Mouse (Mus musculus) monocyte, adult 5-6 weeks (primary cell): ENCODE data around the gene Rfx3. TPM values are rescaled to one million over a fixed set of nuclear protein-coding genes. Genes with fewer than 3 reads are reported as not detected.

Experiments used
- ATAC-seq: fragments of 153-309, 156-312 bp; replicated peaks from 2 replicates; pipeline ENCODE4 v1.8.0; 2017; ENCODE audit warnings: mild to moderate bottlenecking; ENCODE audit not compliant: low TSS enrichment, insufficient number of reproducible peaks, severe bottlenecking, poor library complexity, low FRiP score
- total RNA-seq: library from RNA; stranded (forward); fragments of 200-1000, 200-491, 200-594 nt; gene quantifications from 3 replicates; pipeline ENCODE4 v1.2.3, GENCODE M21; 2017

The Rfx3 gene
- total RNA-seq, 1 experiment from 2014 or later, result 5.2 TPM

DNA sequence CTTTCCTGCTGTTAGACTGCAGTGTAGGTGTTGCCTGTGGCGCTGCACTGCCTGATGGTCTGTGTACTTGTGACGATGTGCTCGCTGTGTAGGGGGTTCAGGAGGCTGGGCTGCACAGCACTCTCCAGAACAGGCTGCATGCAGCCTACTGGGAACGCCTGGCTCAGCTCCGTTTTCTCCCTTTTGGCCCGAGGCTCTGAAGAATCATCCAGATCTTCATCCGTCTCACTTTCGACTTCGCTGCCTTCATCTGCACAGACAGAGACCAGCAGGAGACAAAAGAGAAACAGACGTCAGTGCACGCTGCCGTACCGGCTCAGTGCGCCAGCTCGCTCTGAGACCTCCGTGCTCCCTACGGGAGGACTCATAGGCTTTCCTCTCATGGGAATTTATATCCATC, 242.5 kb downstream of the Rfx3 start:
- ATAC-seq, result no peak

DNA sequence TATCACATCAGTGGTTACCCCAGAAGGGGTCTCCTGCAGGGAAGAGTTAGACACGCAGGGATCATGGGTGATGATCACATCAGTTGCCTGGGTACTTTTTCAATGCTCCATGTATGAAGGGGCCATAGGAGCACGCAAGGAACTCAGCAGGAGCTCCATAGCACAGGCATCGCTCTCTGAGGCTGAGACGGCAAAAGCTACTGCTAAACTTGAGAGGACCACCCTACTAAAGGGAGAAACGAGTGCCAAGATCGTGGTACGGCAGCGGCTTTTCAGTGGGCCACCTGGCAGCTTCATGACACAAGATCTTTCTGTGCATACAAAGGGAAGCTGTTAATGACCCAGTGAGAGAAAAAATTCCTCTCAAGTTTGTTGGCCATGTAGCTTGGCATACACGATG, 250.7 kb downstream of the Rfx3 start:
- ATAC-seq, result no peak

DNA sequence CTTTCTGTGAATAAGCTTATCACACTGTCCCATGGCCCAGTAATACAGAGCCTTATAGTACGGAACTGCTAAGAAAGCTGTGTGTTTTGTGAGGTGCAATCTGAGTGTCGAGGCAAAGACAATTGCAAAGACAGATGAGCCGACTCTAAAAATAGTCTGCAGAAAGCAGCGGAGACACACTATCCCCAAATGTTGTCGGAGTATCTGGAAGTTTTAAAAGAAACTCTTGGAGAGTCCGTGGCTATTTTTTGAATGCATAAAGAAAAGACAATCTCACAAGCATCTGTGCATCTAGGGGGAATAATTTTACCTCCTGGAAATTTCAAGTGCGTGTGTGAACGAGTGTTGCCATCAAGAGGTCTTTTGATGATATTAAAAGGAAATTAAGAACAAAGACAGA, 251.6 kb downstream of the Rfx3 start:
- ATAC-seq, result no peak

DNA sequence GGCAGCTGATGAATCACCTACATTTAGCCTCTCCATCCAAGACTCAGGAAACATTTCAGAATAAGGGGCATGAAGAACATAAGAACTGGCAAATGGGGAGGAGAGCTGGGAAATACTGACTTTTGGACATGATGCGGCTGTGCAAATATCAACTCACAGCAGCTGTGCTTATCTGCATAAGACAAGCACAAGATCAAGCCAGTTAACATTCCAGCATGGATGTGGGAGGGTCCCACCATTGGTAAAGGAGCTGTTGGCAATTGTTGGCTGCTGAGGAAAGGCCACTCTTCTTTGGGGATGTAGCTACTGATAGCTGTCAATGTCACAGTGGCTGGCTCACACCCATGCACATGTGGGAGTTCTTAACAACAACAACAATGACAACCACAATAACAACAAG, 263.7 kb downstream of the Rfx3 start:
- no peak for ATAC-seq

DNA sequence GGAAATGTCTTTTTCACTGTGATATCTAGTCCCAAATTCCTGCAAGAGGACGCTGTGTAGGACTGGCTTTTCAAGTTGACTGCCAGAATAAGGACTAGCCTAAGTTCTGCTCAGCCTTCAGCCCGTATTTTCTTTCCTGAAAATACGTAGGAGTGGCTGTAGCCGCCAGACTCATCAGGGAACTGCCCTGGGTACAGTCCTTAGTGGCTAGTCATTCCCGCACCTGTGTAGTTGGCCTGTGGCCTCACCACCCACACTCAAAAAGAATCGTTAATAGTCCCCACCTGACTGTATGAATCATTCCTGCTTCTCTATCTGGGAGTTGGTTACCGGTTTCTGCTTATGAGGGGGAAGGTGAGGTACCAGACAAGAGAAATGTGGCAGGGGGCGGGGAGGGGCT, 272.1 kb downstream of the Rfx3 start:
- ATAC-seq, result no peak

DNA sequence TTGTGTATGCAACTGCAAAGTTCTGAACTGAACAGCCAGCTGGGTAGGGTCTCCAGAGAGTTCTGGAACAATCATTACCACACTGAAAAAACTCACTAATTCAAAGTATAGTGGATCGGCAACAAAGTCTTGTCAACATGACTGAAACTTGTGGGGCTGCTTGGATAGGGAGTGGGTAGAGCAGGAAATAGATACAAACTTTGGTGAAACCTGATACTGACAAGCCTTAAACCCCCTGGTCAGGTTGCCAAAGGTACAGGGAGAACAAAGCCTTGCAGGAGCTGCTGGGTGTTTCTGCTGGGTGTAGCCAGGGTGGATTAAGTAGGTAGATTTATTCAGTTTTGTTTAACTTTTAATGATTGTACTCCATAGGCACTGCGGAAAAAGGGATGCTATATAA, 274.4 kb downstream of the Rfx3 start:
- no peak for ATAC-seq

DNA sequence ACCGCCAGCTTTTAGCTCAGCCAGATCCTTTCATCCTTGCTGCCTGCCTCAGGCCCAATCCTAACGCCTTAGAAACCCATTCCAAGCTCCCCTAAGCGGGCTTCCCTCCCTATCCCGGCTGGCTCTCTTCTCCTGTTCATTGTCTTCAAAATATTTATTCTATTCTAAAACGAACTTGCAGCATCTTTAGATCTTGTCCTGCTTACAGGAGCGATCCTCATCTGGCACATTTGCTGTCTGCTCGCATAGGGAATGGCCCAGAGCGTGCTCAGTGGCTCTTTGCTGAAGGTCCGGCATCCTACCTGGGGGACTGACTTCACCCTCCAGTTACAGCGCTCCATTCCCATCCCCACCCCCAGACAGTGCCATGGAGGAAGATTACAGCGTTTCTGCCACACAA, 292.0 kb downstream of the Rfx3 start:
- ATAC-seq, result no peak

DNA sequence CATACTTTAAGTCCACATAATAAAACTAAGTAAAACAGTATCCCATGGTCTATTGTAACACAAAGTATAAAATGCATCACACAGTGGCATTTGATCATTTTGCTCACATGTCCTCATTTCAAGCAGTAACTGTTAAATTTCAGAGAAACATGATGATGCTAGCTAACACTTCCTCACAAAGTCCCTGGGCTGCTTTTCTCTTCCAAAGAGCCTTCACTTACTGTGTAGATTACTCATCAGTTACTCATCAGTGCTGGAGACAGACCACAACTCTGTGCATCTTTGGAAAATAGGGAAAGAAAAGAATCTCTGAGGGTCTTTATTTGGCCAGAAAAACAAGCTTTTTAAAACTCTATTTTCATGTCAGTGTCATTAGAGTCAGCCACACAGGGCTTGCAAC, 294.7 kb downstream of the Rfx3 start:
- ATAC-seq, result no peak
